Mouse (Mus musculus) kidney, postnatal 14 days (tissue): Measurements from ENCODE around the gene Fbxo33.
A peak's percentile ranks its signal among the peaks of the same experiment; 100 is the strongest.

Experiments used
- DNase-seq: peaks from one replicate; pipeline ENCODE4 v3.0.0; 2022; ENCODE audit warnings: mixed read lengths

Gene Fbxo33

DNA sequence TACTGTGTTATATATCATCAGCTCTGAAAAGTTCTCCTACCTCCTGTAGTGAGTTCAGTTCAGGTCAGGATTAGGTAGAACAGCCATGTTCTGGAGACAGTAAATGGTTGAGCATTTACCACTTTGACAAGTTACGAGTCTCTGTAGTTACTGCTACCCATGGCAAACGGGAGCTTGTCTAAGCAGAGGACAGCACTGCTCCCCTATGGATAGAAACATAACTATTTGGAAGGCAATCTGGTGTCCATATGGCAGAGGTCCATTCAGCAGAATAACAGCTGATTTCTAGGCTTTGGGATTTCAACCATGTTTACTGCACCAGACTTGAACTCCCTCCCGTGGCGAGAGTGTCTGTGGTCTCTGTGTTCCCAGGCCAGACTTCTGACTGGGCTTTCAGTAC lies 23.6 kb downstream of the Fbxo33 start:
- no peak for DNase-seq

DNA sequence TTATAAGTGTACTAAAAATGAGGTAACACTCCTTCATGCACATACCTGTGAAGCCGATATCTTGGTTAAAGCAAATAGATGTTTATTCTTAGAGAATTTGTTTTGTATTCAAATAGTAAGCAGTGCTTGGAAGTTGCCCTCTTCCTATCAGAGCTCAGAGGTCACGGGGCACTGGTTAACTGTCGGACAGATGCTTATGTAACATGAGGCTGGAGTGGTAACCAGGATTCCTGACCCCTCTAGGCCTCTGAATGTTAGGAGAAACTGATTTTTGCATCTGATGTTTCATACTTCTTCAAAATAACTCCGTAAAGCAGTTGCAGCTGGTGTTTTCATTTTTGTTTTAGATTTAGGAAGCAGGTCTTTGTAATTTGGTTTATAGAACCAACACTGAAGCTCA lies 24.5 kb downstream of the Fbxo33 start:
- DNase-seq, result peak; percentile 8

DNA sequence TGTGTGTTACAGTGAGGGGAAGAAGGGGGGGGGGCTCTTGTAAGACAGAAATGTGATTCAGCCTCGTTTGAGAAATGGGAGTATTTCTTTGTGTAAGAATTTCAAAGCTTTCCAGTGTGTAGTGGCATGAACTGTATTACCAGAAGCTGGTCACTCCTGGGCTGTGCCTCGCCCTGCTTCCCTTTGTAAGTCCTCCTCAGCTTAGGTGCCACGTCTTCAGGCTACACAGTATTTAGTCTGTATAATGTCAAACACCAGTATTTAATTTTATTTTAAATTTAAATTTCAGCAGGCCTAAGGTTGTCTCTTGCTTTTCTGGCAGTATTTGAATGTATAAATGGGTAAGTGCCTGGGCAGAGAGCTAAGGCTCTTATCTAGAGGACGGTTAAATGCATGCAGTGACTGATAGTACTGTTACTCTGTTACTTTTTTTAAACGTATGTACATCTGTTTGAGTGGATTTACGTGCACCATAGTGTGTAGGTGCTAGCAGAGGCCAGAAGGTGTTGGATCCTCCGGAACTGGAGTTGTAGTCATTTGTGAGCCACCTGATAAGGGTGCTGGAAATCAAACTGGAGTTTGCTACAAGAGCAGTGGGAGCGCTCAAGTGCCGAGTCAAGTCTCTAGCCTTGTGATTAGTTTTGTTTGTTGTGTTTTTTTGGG lies 25.1 kb downstream of the Fbxo33 start:
- DNase-seq, result no peak

DNA sequence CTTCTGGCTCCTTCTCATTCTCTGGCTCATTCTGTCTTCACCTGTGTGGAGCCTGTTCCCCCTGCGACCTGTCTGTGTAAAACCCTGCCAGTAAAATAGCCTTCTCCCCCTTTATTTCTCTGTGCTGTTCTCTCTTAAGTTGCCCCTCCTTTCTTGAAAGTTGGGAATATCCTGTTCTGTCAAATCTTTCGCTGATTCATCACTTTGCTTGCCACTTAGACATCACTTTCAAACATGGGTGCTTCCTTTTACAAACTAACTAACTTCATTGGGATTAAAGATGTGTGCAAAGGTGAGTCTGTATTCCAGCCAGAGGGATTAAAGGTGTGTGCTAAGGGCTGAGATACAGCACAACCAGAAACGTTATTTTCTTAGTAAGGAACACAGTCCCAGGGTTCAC lies 25.9 kb downstream of the Fbxo33 start:
- no peak for DNase-seq

DNA sequence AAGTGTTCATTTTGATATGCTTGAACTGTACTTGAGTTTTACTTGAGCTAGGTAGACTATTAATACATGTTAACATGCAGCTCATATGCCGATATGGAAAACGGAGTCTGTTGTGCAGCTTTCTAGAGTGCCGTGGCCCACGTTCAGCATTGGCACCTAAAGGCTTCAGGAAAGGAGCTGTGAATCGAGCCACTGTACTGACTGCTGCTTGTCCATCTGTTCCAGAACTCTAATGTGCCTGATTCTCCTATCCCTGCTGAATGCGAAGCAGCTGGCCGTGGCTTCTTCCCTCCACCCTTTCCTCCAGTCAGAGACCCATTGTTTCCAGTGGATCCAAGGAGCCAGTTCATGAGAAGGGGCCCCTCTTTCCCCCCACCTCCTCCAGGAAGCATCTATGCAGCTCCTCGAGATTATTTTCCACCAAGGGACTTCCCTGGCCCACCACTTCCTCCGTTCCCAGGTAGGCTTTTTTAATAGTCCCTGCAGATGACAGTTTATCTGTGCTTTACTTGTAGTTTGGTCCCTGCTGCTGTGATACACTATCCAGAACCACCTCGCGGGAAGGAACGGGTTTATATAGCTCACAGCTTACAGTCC lies 31.3 kb downstream of the Fbxo33 start:
- no peak for DNase-seq

DNA sequence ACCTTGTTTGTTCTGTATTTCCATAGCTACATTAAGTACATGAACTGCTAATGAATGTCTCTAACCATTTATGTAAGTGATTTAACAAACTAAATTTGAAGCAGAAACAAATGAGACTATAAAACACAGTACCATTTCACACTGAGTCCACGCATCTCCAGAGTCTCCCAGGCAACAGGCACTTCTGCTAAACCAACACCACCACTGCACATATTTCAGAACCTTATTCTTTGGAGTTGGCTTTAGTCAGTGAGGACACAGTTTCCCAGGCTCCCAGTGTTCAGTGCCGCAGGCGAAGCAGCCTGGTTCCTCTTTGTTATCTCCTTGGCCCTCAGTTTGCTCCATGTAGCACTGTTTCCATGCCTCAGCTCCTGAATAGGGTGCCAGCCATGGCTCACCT lies 41.7 kb downstream of the Fbxo33 start:
- no peak for DNase-seq

DNA sequence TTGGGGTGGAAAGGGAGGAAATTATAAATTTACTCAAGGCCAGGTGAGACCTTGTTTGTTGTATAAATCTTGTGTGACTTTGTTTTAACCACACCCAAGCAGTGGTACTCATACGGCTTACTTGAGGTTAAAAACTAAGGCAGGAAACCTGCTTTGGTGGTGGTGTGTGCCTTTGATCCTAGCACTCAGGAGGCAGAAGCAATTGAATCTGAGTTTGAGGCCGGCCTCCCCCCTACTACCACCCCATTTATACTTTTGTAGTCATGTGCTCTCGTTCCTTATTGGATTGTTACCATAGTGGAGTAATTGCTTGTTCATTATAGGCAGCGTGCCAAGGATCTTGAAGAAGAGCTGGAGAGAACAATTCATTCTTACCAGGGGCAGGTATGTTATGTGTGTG lies 49.6 kb downstream of the Fbxo33 start:
- DNase-seq, result no peak

DNA sequence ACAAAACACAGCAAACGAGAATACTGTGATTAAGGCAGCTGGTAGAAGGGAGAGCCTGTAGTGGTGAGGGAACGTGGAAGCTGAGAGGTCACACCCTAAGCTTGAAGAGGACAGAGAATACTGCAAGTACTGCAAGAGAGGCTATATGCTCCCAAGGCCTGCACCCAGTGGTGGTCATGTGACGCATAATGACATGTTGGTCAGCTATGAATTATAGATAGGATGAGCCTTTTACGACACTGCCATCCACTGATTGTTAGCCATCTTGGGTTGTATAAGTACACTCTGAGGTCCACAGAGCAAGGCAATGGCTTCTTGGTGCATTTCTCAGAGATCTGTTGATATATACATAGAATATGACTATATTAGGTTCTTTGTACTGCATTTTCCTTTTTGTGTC lies 53.0 kb downstream of the Fbxo33 start:
- no peak for DNase-seq

DNA sequence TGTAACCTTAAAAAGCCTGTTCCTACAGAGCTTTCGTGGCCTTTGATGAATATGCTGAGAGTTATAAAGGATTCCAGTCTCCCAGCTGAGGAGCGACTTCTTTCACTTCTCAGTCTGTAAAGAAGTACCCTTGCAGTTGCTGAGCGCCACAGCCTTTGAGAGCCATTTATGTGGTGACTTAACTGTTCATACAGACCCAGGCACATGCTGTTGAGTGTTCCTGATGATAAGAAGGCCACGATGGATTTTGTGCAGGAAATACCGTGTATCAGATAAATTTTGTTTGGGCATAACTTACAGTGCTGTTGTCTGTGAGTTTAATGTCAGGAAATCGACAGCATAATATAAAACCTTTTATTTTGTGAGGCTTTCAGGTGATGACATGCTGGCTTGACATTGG lies 55.0 kb downstream of the Fbxo33 start:
- DNase-seq, result no peak

DNA sequence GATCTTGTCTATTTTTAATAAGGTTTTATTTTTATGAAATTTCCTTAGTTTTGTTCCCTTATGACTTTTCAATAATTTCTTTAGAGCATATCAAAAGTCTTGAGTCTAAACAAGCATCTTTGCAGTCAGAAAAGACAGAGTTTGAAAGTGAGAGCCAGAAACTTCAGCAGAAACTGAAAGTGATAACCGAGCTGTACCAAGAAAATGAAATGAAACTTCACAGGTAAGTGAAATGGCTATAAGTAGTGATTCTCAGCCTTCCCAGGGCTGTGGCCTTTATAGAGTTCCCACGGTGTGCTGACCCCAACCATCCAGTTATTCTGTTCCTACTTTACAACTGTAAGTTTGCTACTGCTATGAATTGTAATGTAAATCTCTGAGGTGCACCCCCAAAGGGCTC lies 56.7 kb downstream of the Fbxo33 start:
- no peak for DNase-seq

DNA sequence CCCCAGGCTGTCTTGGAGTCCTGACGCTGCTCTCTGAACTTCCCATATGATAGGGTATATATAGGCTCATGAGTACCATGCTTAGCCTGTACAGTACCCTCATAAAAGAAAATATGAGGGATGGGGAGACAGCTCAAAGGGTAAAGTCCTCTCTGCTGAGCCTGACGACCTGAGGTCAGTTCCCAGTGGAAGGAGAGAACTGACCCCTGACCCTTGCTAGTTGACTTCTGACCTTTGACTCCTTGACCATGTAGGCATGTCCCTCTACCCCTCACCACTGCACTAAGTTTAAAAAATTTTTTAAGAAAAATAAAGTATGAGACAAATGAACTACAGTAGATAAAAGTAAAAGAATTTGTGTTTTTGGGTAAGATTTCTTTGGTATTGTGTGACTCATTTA lies 58.4 kb downstream of the Fbxo33 start:
- DNase-seq, result no peak
